Mouse (Mus musculus) spleen, adult 2 months (tissue): ENCODE measurements around the gene Nos1ap. TPM values are rescaled to one million over a fixed set of nuclear protein-coding genes. Genes with fewer than 3 reads are reported as not detected.

Source experiments
- DNase-seq, 2 experiments: peaks; one replicate each; pipeline versions ENCODE4 v3.0.0 to v3.0.0-alpha.2; 2012 to 2021; ENCODE audit warnings: low spot score in 2 of 2, low read depth in 1 of 2
- H3K27ac ChIP-seq: fragments of 200-500 bp; 2 replicates; pipeline ENCODE4 v1.5.1; 2012; ENCODE audit warnings: low read length, inconsistent platforms; ENCODE audit not compliant: insufficient read depth
- H3K27me3 ChIP-seq: fragments of 200-500 bp; 2 replicates; pipeline ENCODE4 v1.6.1; 2012; ENCODE audit warnings: mild to moderate bottlenecking, moderate library complexity, low read length, inconsistent platforms; ENCODE audit not compliant: control insufficient read depth, insufficient read depth
- H3K36me3 ChIP-seq: fragments of 200-500 bp; 2 replicates; pipeline ENCODE4 v1.6.1; 2012; ENCODE audit warnings: mild to moderate bottlenecking, low read length, inconsistent platforms; ENCODE audit not compliant: control insufficient read depth, insufficient read depth
- H3K4me1 ChIP-seq: fragments of 200-500 bp; 2 replicates; pipeline ENCODE4 v1.6.1; 2011; ENCODE audit warnings: inconsistent platforms; ENCODE audit not compliant: control insufficient read depth, insufficient read depth, insufficient read length
- H3K4me3 ChIP-seq: fragments of 200-500 bp; 2 replicates; pipeline ENCODE4 v1.5.1; 2011; ENCODE audit warnings: mild to moderate bottlenecking, inconsistent platforms; ENCODE audit not compliant: insufficient read depth, insufficient read length; ENCODE audit errors: extremely low read depth
- CTCF ChIP-seq: fragments of 200-500 bp; IDR thresholded peaks from 2 replicates; pipeline ENCODE4 v1.5.1; 2011; ENCODE audit warnings: mild to moderate bottlenecking, inconsistent platforms; ENCODE audit not compliant: insufficient read depth, insufficient read length, insufficient replicate concordance; ENCODE audit errors: extremely low read depth
- POLR2A ChIP-seq: fragments of 200-500 bp; IDR thresholded peaks from 2 replicates; pipeline ENCODE4 v1.6.1; 2011; ENCODE audit warnings: low read depth, low read length, inconsistent platforms
- WGBS: fragments of 180-500 bp; shearing (Covaris S2); methylation state at CpG from one replicate; pipeline ENCODE4 v1.1.7; 2018; 5-methylcytosine and 5-hydroxymethylcytosine counted together
- polyA plus RNA-seq: library from polyadenylated mRNA; depleted of rRNA; stranded (reverse); fragments of >200 nt; gene quantifications from 2 replicates; pipeline ENCODE4 v1.2.3, GENCODE M21; 2012

Gene Nos1ap
- polyA plus RNA-seq, 1 experiment: 8.1 TPM

- no peak overlapping the region for H3K27ac ChIP-seq
- TF ChIP-seq CTCF: no peak
- TF ChIP-seq POLR2A: no peak
- no peak overlapping the region for H3K4me3 ChIP-seq
- 84% methylated on average over 4 of the region's 4 CpGs for WGBS
- H3K36me3 ChIP-seq: no peaks in the 10 kb centered on the region
- no peaks in the 10 kb centered on the region for H3K27me3 ChIP-seq
- DNase-seq: no peak
- no peaks in the 10 kb centered on the region for H3K4me1 ChIP-seq
Measured at GRCm38 (mm10) chr1:170409091-170409490, 180.6 kb downstream of the Nos1ap start.

- TF ChIP-seq CTCF (no peak), POLR2A (no peak)
- H3K4me3 ChIP-seq: no peak overlapping the region
- H3K27me3 ChIP-seq: no peaks in the 10 kb centered on the region
- no peak overlapping the region for H3K27ac ChIP-seq
- no peaks in the 10 kb centered on the region for H3K4me1 ChIP-seq
- DNase-seq: no peak
- no peaks in the 10 kb centered on the region for H3K36me3 ChIP-seq
- WGBS: 89% methylated on average over 8 of the region's 8 CpGs
Measured at GRCm38 (mm10) chr1:170406921-170407320, 182.7 kb downstream of the Nos1ap start.

- no peak for DNase-seq
- Histone ChIP-seq H3K36me3 (no peaks in the 10 kb centered on the region), H3K4me1 (no peaks in the 10 kb centered on the region), H3K27ac (no peak overlapping the region), H3K4me3 (no peak overlapping the region), H3K27me3 (no peaks in the 10 kb centered on the region)
- TF ChIP-seq CTCF (no peak), POLR2A (no peak)
- WGBS: 58% methylated on average over 2 of the region's 2 CpGs
Measured at GRCm38 (mm10) chr1:170405152-170405551, 184.5 kb downstream of the Nos1ap start.

GRCm38 (mm10) chr1:170402682-170403081, 187.0 kb downstream of the Nos1ap start:
- WGBS: 89% methylated on average over 4 of the region's 4 CpGs
- TF ChIP-seq CTCF (no peak), POLR2A (no peak)

GRCm38 (mm10) chr1:170398866-170399265, 190.8 kb downstream of the Nos1ap start:
- TF ChIP-seq POLR2A (no peak), CTCF (no peak)
- H3K27ac ChIP-seq: no peak overlapping the region
- WGBS: 91% methylated on average over 4 of the region's 4 CpGs
- H3K36me3 ChIP-seq: no peaks in the 10 kb centered on the region
- H3K4me1 ChIP-seq: no peaks in the 10 kb centered on the region
- no peak for DNase-seq
- H3K4me3 ChIP-seq: no peak overlapping the region
- H3K27me3 ChIP-seq: no peaks in the 10 kb centered on the region

More at GRCm38 (mm10) chr1:170402682-170403081, 187.0 kb downstream of the Nos1ap start:
- Histone ChIP-seq H3K27ac (no peak overlapping the region), H3K4me3 (no peak overlapping the region), H3K27me3 (no peaks in the 10 kb centered on the region), H3K4me1 (no peaks in the 10 kb centered on the region), H3K36me3 (no peaks in the 10 kb centered on the region)
- DNase-seq: no peak

- 73% methylated on average over 2 of the region's 2 CpGs for WGBS
- TF ChIP-seq CTCF (no peak), POLR2A (no peak)
- H3K27me3 ChIP-seq: no peaks in the 10 kb centered on the region
- DNase-seq: no peak
- no peaks in the 10 kb centered on the region for H3K4me1 ChIP-seq
- H3K4me3 ChIP-seq: no peak overlapping the region
- H3K27ac ChIP-seq: no peak overlapping the region
- no peaks in the 10 kb centered on the region for H3K36me3 ChIP-seq
Measured at GRCm38 (mm10) chr1:170395101-170395500, 194.6 kb downstream of the Nos1ap start.

GRCm38 (mm10) chr1:170394641-170395040, 195.0 kb downstream of the Nos1ap start:
- no peak overlapping the region for H3K4me3 ChIP-seq
- WGBS: 86% methylated on average over 1 of the region's 1 CpGs
- DNase-seq: no peak
- H3K4me1 ChIP-seq: no peaks in the 10 kb centered on the region
- H3K36me3 ChIP-seq: no peaks in the 10 kb centered on the region
- TF ChIP-seq POLR2A: no peak
- TF ChIP-seq CTCF: no peak
- H3K27ac ChIP-seq: no peak overlapping the region
- no peaks in the 10 kb centered on the region for H3K27me3 ChIP-seq
